Mouse (Mus musculus): ENCODE measurements around the gene Rflna. TPM values are rescaled to one million over a fixed set of nuclear protein-coding genes. Genes with fewer than 3 reads are reported as not detected.

Gene Rflna
- total RNA-seq, 2 experiments from 2014 or later: 1.0 TPM; not detected in 1

- intact Hi-C loops (cut with DNase I): loop anchor here (2.0 kb wide), 1 partner anchor 210 kb away; no protein-coding TSS in a partner anchor
- TF ChIP-seq CTCF (IDR thresholded peaks at IDR 0.05): no peak
- Histone ChIP-seq H3K27ac (peak overlapping the region; percentile 93), H3K4me3 (peak overlapping the region; percentile 58)
- no peak for DNase-seq (ENCODE audit: extremely low spot score in 1 of 2, low spot score in 2 of 2)
Observed at GRCm38 (mm10) chr5:125056696-125057554, 53.9 kb downstream of the Rflna start.

GRCm38 (mm10) chr5:125057555-125058266 lies 54.7 kb downstream of the Rflna start:
- intact Hi-C loops (cut with DNase I): loop anchor here (2.0 kb wide), 1 partner anchor 209 kb away; no protein-coding TSS in a partner anchor
- peak overlapping the region; percentile 58 for H3K4me3 ChIP-seq

GRCm38 (mm10) chr5:125058267-125058668 lies 55.2 kb downstream of the Rflna start:
- no peak for TF ChIP-seq CTCF (IDR thresholded peaks at IDR 0.05)
- peak overlapping the region; percentile 58 for H3K4me3 ChIP-seq
- peak; percentile 76 for DNase-seq (ENCODE audit: extremely low spot score in 1 of 2, low spot score in 2 of 2)
- intact Hi-C loops (cut with DNase I): no loop called here
- peak overlapping the region; percentile 93 for H3K27ac ChIP-seq

More at GRCm38 (mm10) chr5:125057555-125058266, 54.7 kb downstream of the Rflna start:
- DNase-seq (ENCODE audit: extremely low spot score in 1 of 2, low spot score in 2 of 2): no peak
- H3K27ac ChIP-seq: peak overlapping the region; percentile 93
- TF ChIP-seq CTCF (IDR thresholded peaks at IDR 0.05): no peak

Other genes starting within 250 kb of the Rflna start
- gene Ccdc92, start 140.8 kb upstream of the Rflna start, total RNA-seq (2021): 10 to 100 TPM; 80.9 to 86.3 TPM
- 10 to 100 TPM; 68.4 to 77.1 TPM for gene Zfp664, start 140.5 kb upstream of the Rflna start, total RNA-seq (2021)
- gene Ncor2, start 176.0 kb downstream of the Rflna start, total RNA-seq (2021): 100 to 1,000 TPM; 228 to 270 TPM